Mouse (Mus musculus): ENCODE results near the gene Tulp2. TPM values are rescaled to one million over a fixed set of nuclear protein-coding genes. Genes with fewer than 3 reads are reported as not detected.

The Tulp2 gene
- polyA plus RNA-seq, 1 experiment from 2014 or later: 1.1 TPM

GRCm38 (mm10) chr7:45567780-45568516 is 86.3 kb downstream of the Tulp2 start:
- H3K4me1 ChIP-seq (replicated peaks; ENCODE audit: insufficient read depth, low read length): peaks cover 17% of the 10 kb centered on the region
- WGBS: 3% methylated on average over 24 of the region's 24 CpGs
- H3K27me3 ChIP-seq (ENCODE audit: insufficient read depth, low read length): no peaks in the 10 kb centered on the region
- H3K4me3 ChIP-seq (replicated peaks; ENCODE audit: low read depth, low read length): peak overlapping the region; percentile 25; the same call in 1 of the 2 replicates
- no peak; the same call in 1 of the 2 replicates for TF ChIP-seq CTCF (IDR thresholded peaks at IDR 0.05; ENCODE audit: low read depth)
- DNase-seq (ENCODE audit: low spot score) (peak; percentile 98), ATAC-seq (replicated peaks; ENCODE audit: low FRiP score, low read depth) (peak; percentile 97)
- no peaks in the 10 kb centered on the region for H3K9me3 ChIP-seq (replicated peaks; ENCODE audit: low read length)
- peak overlapping the region; percentile 15 for H3K9ac ChIP-seq (ENCODE audit: low read depth, low read length)
- no peaks in the 10 kb centered on the region for H3K36me3 ChIP-seq (ENCODE audit: insufficient read depth, low read length)
- peak overlapping the region; percentile 89 for H3K27ac ChIP-seq
- peak overlapping the region; percentile 59 for H3K4me2 ChIP-seq (ENCODE audit: low read length)

DNA sequence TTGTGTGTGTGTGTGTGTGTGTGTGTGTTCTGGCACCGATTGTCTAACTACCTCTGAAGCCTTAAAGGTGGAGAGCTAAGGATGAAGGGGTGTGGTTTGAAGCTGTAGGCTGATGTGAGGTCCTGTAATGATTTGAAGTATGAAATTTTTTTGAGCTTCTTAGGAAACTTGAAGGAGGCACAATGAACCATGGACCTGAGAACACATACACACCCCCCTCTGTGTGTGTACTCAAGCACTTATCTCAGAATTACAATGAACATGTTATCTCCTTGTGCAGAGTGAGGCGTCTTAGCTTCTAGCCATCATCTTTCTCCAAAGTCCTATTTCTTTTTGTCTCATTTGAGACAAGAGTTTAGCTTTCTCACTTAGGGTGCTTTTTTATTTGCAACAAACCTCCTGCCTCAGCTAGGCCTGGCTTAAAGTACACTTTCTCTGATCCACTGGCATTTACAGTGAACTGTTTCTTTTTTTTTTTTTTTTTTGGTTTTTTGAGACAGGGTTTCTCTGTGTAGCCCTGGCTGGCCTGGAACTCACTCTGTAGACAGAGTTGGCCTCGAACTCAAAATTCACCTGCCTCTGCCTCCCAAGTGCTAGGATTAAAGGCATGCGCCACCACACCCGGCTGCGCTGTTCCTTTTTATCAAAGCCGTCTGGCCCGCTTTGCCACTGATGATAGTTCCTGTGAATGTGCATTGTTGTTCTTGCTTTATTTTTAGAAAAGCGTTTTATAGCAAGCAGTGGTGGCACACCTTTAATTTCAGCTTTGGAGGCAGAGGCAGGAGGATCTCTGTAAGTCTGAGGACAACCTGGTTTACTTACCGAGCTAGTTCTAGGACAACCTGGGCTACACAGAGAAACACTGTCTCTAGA is 87.2 kb downstream of the Tulp2 start:
- ATAC-seq (replicated peaks; ENCODE audit: low FRiP score, low read depth) (no peak), DNase-seq (ENCODE audit: low spot score) (no peak)
- Histone ChIP-seq H3K36me3 (ENCODE audit: insufficient read depth, low read length) (no peaks in the 10 kb centered on the region), H3K4me1 (replicated peaks; ENCODE audit: insufficient read depth, low read length) (peaks cover 20% of the 10 kb centered on the region), H3K4me2 (ENCODE audit: low read length) (peak overlapping the region; percentile 59), H3K9ac (ENCODE audit: low read depth, low read length) (no peak overlapping the region; the same call in 1 of the 2 replicates), H3K27ac (peak overlapping the region; percentile 89), H3K9me3 (replicated peaks; ENCODE audit: low read length) (no peaks in the 10 kb centered on the region), H3K27me3 (ENCODE audit: insufficient read depth, low read length) (no peaks in the 10 kb centered on the region), H3K4me3 (replicated peaks; ENCODE audit: low read depth, low read length) (peak overlapping the region; percentile 25; the same call in 1 of the 2 replicates)
- 80% methylated on average over 10 of the region's 10 CpGs for WGBS
- TF ChIP-seq CTCF (IDR thresholded peaks at IDR 0.05; ENCODE audit: low read depth): no peak

GRCm38 (mm10) chr7:45570103-45570741 is 88.5 kb downstream of the Tulp2 start, which contains the start of gene Bcat2:
Bcat2 (plus strand) TSS chr7:45570153.
- no peaks in the 10 kb centered on the region for H3K9me3 ChIP-seq (replicated peaks; ENCODE audit: low read length)
- no peak for TF ChIP-seq CTCF (IDR thresholded peaks at IDR 0.05; ENCODE audit: low read depth)
- peak within 1 kb of the TSS; percentile 70 for H3K4me3 ChIP-seq (replicated peaks; ENCODE audit: low read depth, low read length)
- H3K4me1 ChIP-seq (replicated peaks; ENCODE audit: insufficient read depth, low read length): peaks cover 28% of the 10 kb centered on the region
- H3K27me3 ChIP-seq (ENCODE audit: insufficient read depth, low read length): no peaks in the 10 kb centered on the region
- H3K36me3 ChIP-seq (ENCODE audit: insufficient read depth, low read length): no peaks in the 10 kb centered on the region
- under 1% methylated on average over 42 of the region's 42 CpGs for WGBS
- peak within 1 kb of the TSS; percentile 92 for H3K27ac ChIP-seq
- peak within 1 kb of the TSS; percentile 84 for H3K4me2 ChIP-seq (ENCODE audit: low read length)
- ATAC-seq (replicated peaks; ENCODE audit: low FRiP score, low read depth) (peak; percentile 44), DNase-seq (ENCODE audit: low spot score) (peak; percentile 81)
- H3K9ac ChIP-seq (ENCODE audit: low read depth, low read length): peak within 1 kb of the TSS; percentile 80

DNA sequence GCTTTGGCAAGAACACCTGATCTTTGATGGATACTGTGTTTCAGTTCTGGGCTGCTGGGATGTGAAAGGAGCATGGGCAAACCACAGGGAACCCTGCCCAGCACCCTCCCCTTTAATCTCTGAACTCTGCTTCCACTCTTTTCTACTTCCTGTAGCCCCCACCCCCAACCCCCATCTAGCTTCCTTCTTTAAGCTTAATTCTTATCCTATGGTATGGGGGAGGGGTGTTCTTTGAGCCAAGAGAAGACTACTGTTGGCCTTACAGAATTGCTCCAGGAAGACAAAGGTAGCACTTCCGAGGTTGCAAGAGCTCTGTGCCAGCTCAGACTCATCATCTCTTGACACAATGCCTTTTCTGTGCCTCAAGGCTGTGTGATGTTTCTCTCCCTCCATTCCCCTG is 90.3 kb downstream of the Tulp2 start:
- Histone ChIP-seq H3K36me3 (ENCODE audit: insufficient read depth, low read length) (peaks cover 13% of the 10 kb centered on the region; the same call in 1 of the 2 replicates), H3K9ac (ENCODE audit: low read depth, low read length) (no peak overlapping the region), H3K4me3 (replicated peaks; ENCODE audit: low read depth, low read length) (no peak overlapping the region), H3K4me2 (ENCODE audit: low read length) (peak overlapping the region; percentile 84), H3K27ac (no peak overlapping the region), H3K27me3 (ENCODE audit: insufficient read depth, low read length) (no peaks in the 10 kb centered on the region), H3K4me1 (replicated peaks; ENCODE audit: insufficient read depth, low read length) (peaks cover 33% of the 10 kb centered on the region), H3K9me3 (replicated peaks; ENCODE audit: low read length) (no peaks in the 10 kb centered on the region)
- DNase-seq (ENCODE audit: low spot score) (no peak), ATAC-seq (replicated peaks; ENCODE audit: low FRiP score, low read depth) (no peak)
- WGBS: 45% methylated on average over 1 of the region's 1 CpGs
- TF ChIP-seq CTCF (IDR thresholded peaks at IDR 0.05; ENCODE audit: low read depth): no peak

Small RNA genes within 50 kb of the gene (microRNA-seq; reads per million reads assigned to microRNA genes)
- not detected for gene Gm22133

Other genes starting within 250 kb of the Tulp2 start
- 2.1 and 2.6 TPM in 2 replicates for gene Cd37, start 242.8 kb upstream of the Tulp2 start, polyA plus RNA-seq (2015; fragmentation: Nextera tagmentation; extraction: Ambion mirVana)
- 0.18 and 0.45 TPM in 2 replicates for gene Slc6a16, start 240.8 kb upstream of the Tulp2 start, polyA plus RNA-seq (2015; fragmentation: Nextera tagmentation; extraction: Ambion mirVana)
- not detected in 2 replicates for gene Slc6a21, start 204.4 kb upstream of the Tulp2 start, polyA plus RNA-seq (2015; fragmentation: Nextera tagmentation; extraction: Ambion mirVana)
- gene Trpm4, start 148.1 kb upstream of the Tulp2 start, polyA plus RNA-seq (2015; fragmentation: Nextera tagmentation; extraction: Ambion mirVana): 14.4 and 15.9 TPM in 2 replicates
- gene Hrc, start 146.6 kb upstream of the Tulp2 start, polyA plus RNA-seq (2015; fragmentation: Nextera tagmentation; extraction: Ambion mirVana): 0.75 and 1.1 TPM in 2 replicates
- gene Ppfia3, start 114.9 kb upstream of the Tulp2 start, polyA plus RNA-seq (2015; fragmentation: Nextera tagmentation; extraction: Ambion mirVana): 4.3 and 5.4 TPM in 2 replicates
- 1.2 and 1.6 TPM in 2 replicates for gene Lin7b, start 111.3 kb upstream of the Tulp2 start, polyA plus RNA-seq (2015; fragmentation: Nextera tagmentation; extraction: Ambion mirVana)
- gene Snrnp70, start 86.1 kb upstream of the Tulp2 start, polyA plus RNA-seq (2015; fragmentation: Nextera tagmentation; extraction: Ambion mirVana): 148 and 163 TPM in 2 replicates
- gene Kcna7, start 76.2 kb upstream of the Tulp2 start, polyA plus RNA-seq (2015; fragmentation: Nextera tagmentation; extraction: Ambion mirVana): 0.05 and 0.06 TPM in 2 replicates
- gene Ntf5, start 68.2 kb upstream of the Tulp2 start, polyA plus RNA-seq (2015; fragmentation: Nextera tagmentation; extraction: Ambion mirVana): 1.5 and 1.6 TPM in 2 replicates
- gene Lhb, start 61.1 kb upstream of the Tulp2 start, polyA plus RNA-seq (2015; fragmentation: Nextera tagmentation; extraction: Ambion mirVana): not detected in 2 replicates
- 26.0 and 26.9 TPM in 2 replicates for gene Gys1, start 47.0 kb upstream of the Tulp2 start, polyA plus RNA-seq (2015; fragmentation: Nextera tagmentation; extraction: Ambion mirVana)
- gene Ruvbl2, start 43.8 kb upstream of the Tulp2 start, polyA plus RNA-seq (2015; fragmentation: Nextera tagmentation; extraction: Ambion mirVana): 94.6 and 98.9 TPM in 2 replicates
- gene Ftl1, start 22.0 kb upstream of the Tulp2 start, polyA plus RNA-seq (2015; fragmentation: Nextera tagmentation; extraction: Ambion mirVana): 6,674 and 7,026 TPM in 2 replicates
- gene Bax, start 15.0 kb upstream of the Tulp2 start, polyA plus RNA-seq (2015; fragmentation: Nextera tagmentation; extraction: Ambion mirVana): 183 and 194 TPM in 2 replicates
- not detected in 2 replicates for gene Gm45808, start 4.9 kb downstream of the Tulp2 start, polyA plus RNA-seq (2015; fragmentation: Nextera tagmentation; extraction: Ambion mirVana)
- 1.8 TPM in 2 replicates for gene Dhdh, start 6.9 kb downstream of the Tulp2 start, polyA plus RNA-seq (2015; fragmentation: Nextera tagmentation; extraction: Ambion mirVana)
- gene Nucb1, start 28.5 kb downstream of the Tulp2 start, polyA plus RNA-seq (2015; fragmentation: Nextera tagmentation; extraction: Ambion mirVana): 246 and 265 TPM in 2 replicates
- 21.4 and 21.9 TPM in 2 replicates for gene Ppp1r15a, start 44.4 kb downstream of the Tulp2 start, polyA plus RNA-seq (2015; fragmentation: Nextera tagmentation; extraction: Ambion mirVana)
- gene Plekha4, start 44.5 kb downstream of the Tulp2 start, polyA plus RNA-seq (2015; fragmentation: Nextera tagmentation; extraction: Ambion mirVana): 5.1 and 5.8 TPM in 2 replicates
- 20.5 and 21.0 TPM in 2 replicates for gene Hsd17b14, start 73.0 kb downstream of the Tulp2 start, polyA plus RNA-seq (2015; fragmentation: Nextera tagmentation; extraction: Ambion mirVana)
- 92.7 and 93.0 TPM in 2 replicates for gene Bcat2, start 88.3 kb downstream of the Tulp2 start, polyA plus RNA-seq (2015; fragmentation: Nextera tagmentation; extraction: Ambion mirVana)
- gene Fgf21, start 133.6 kb downstream of the Tulp2 start, polyA plus RNA-seq (2015; fragmentation: Nextera tagmentation; extraction: Ambion mirVana): 0.12 TPM in 1 of 2 replicates, not detected in the other
- gene Fut1, start 135.4 kb downstream of the Tulp2 start, polyA plus RNA-seq (2015; fragmentation: Nextera tagmentation; extraction: Ambion mirVana): 0.08 and 0.26 TPM in 2 replicates
- 0.17 and 0.29 TPM in 2 replicates for gene Izumo1, start 139.9 kb downstream of the Tulp2 start, polyA plus RNA-seq (2015; fragmentation: Nextera tagmentation; extraction: Ambion mirVana)
- gene Rasip1, start 145.6 kb downstream of the Tulp2 start, polyA plus RNA-seq (2015; fragmentation: Nextera tagmentation; extraction: Ambion mirVana): 16.9 and 21.1 TPM in 2 replicates
- 3.9 and 4.8 TPM in 2 replicates for gene Mamstr, start 158.1 kb downstream of the Tulp2 start, polyA plus RNA-seq (2015; fragmentation: Nextera tagmentation; extraction: Ambion mirVana)
- 0.38 TPM in 2 replicates for gene Fut2, start 184.5 kb downstream of the Tulp2 start, polyA plus RNA-seq (2015; fragmentation: Nextera tagmentation; extraction: Ambion mirVana)
- gene Ntn5, start 202.1 kb downstream of the Tulp2 start, polyA plus RNA-seq (2015; fragmentation: Nextera tagmentation; extraction: Ambion mirVana): 0.18 and 0.23 TPM in 2 replicates
- 0.13 and 0.32 TPM in 2 replicates for gene Sec1, start 212.5 kb downstream of the Tulp2 start, polyA plus RNA-seq (2015; fragmentation: Nextera tagmentation; extraction: Ambion mirVana)
- 7.5 and 8.9 TPM in 2 replicates for gene Car11, start 218.0 kb downstream of the Tulp2 start, polyA plus RNA-seq (2015; fragmentation: Nextera tagmentation; extraction: Ambion mirVana)
- 8.4 and 8.6 TPM in 2 replicates for gene Dbp, start 223.2 kb downstream of the Tulp2 start, polyA plus RNA-seq (2015; fragmentation: Nextera tagmentation; extraction: Ambion mirVana)
- 1,049 and 1,142 TPM in 2 replicates for gene Rpl18, start 233.6 kb downstream of the Tulp2 start, polyA plus RNA-seq (2015; fragmentation: Nextera tagmentation; extraction: Ambion mirVana)
- gene Sphk2, start 236.1 kb downstream of the Tulp2 start, polyA plus RNA-seq (2015; fragmentation: Nextera tagmentation; extraction: Ambion mirVana): 20.8 and 22.3 TPM in 2 replicates
- 0.23 and 0.28 TPM in 2 replicates for gene Fam83e, start 239.3 kb downstream of the Tulp2 start, polyA plus RNA-seq (2015; fragmentation: Nextera tagmentation; extraction: Ambion mirVana)
- gene Spaca4, start 243.9 kb downstream of the Tulp2 start, polyA plus RNA-seq (2015; fragmentation: Nextera tagmentation; extraction: Ambion mirVana): not detected in 2 replicates